Mouse (Mus musculus) adrenal gland, postnatal 14 days (tissue): ENCODE results near the gene Gli3. TPM values are rescaled to one million over a fixed set of nuclear protein-coding genes. Genes with fewer than 3 reads are reported as not detected.

Source experiments
- DNase-seq: peaks from one replicate; pipeline ENCODE4 v3.0.0; 2021; ENCODE audit warnings: mixed read lengths
- total RNA-seq: library from RNA; stranded (reverse); gene quantifications from 2 replicates; pipeline ENCODE4 v1.2.3, GENCODE M21; 2021

Gene Gli3
- total RNA-seq, 1 experiment from 2014 or later: 9.5 TPM

DNA sequence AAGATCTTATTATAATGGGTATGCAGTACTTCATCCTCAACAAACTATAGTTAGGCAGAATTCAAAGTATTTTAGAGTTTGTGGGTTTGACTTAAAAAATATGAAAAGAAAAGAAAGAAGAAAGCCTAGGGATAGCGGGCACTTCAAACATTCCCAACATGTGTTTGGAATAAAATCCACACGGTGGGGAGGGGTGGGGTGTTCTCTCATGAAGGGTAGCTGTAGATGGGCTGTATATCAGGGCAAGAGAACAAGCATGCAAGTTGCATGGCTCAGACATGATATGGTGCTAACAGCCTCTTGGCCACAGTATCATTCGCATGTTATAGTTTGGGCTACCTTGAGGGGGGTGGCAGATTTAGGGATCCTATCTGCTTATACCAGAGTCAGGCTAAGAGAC, 89.0 kb downstream of the Gli3 start:
- DNase-seq: no peak

DNA sequence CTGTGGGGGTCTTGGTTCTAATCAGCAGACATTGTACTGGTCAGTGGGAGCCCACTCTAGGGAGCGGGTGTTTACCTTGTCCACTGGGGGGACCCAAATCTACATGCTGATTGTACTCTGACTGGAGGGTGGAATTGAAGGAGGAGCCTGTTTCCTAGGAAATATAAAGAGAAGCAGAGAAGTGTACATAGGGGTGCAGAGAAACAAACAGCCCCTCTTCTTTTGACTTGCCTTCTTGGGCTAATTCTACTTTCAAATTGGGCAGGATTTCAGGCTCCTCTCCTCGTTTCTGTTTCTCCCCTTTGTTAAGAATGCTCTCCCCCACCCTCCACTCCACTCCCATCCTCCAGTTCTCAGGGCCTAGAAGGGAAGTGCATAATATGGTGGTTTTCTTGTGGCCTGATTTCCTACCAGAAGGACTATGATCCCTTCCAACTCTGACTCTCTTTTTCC, 93.6 kb downstream of the Gli3 start:
- peak; percentile 34 for DNase-seq

DNA sequence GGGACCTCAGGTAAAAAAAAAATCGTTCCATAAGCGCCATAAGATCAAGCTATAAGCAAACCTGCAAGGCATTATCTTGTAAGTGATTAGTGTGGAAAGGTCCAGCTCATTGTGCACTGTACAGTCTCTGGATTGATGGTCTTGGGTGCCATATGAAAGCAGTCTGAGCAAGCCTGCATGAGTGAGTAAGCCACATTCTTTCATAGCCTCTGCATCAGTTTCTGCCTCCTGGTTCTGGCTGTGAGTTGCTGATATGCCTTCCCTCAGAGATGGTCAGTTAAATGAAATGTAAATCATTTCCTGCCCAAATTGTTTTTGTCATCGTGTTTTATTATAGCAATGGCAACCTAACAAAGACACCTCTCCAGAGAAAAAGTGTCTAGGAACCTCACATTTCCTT, 98.4 kb downstream of the Gli3 start:
- no peak for DNase-seq

DNA sequence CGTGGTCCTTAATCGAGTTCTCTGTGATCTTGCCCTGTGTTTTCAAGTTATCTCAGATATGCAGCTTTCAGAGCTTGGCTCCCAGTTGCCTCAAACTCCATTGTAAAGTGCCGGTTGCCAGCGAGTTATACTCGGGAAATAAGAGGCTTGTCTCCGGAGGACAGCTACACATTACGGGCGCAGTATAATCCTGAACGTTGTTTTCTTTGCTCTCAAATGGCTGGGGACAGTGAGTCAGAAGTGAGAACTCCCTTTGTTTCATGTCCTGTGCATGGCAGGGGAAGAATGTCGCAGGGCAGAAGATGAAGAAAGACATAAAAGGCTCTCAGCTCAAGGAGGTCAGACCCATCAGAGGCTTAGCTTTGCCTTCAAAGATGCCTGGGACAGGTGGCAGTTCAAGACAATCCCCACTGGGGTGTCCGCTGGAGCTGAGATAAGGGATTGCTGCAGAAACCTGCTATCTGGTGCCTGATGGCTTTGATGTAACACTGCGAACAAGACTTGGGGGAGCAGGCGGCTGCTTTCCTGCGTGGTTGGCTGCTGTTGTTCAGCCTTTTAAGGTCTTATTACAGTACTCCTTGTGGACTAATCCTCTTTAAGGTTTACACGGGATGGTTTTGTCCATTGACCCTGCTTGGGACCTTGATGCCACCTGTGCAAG, 108.0 kb downstream of the Gli3 start:
- DNase-seq: peak; percentile 6

DNA sequence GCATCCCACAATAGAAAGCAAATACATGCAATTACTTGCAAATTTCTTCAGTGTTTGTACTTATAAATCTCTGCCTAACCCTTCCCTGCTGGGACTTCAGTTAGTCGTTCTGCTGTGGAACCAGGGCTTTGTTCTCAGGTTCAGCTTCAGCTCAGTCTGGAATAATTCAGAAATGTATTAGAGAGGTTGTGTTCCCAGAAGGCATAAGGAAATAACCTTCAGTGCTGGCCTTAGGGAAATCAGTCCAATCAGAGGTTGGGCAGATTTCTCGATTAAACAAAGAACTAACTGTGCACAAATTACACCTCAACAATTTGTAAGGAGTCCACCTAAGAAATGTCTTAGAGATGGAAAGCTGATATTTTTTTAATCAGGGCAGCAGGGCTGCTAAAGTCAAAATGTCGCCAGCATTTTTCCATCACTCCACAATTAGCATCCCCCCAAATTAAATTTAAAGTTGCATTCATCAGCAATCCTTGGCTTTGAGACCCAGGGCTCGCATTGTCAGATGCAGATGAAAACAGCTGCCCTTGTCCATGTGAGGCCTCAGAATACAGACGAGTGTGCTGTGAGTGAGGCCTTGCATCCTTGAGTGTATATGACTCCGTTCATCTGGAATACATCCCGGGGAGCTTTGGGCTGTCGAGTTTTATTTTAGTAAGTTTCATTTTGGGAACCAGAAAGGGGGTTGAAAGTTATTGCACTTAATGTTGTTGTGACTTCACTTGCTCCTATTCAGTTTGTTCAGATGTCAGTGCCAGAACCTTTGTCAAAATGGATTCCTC, 114.3 kb downstream of the Gli3 start:
- DNase-seq: no peak

DNA sequence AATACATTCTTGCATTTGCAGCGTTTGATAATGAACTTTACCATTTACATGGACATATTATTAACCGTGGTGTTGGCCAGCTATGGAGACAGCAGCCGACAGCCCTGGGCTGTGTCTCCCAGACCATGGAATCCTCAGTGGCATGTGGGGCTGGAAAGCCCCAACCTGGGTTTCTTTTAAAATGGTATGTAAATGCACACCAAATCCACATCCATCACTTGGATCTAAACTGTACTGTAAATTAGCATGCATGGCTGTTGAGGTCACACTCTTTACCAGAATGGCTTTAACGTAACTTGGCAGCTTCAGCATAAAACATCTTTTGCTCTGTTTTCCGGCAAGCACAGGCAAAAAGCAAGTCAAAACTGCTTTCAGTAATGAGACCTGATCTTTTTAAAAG, 117.4 kb downstream of the Gli3 start:
- DNase-seq: no peak

DNA sequence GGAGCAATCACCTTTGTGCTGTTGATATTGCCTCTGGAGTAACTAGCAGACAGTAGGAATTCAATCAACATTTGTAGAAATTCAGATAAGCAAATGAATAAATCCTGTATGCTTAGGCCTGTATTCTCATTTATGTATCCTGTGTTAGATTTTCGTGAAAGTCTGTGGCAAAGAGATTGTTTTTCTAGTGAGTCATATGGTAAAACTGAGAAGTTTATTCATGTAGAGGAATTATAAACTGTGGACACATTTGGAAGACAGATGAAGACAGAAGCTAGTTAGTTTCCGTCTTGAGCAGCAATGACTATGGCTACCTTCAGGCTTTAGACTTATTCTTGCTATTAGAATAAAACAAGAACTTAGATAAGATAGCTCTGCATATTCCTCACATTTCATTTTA, 122.9 kb downstream of the Gli3 start:
- DNase-seq: no peak

DNA sequence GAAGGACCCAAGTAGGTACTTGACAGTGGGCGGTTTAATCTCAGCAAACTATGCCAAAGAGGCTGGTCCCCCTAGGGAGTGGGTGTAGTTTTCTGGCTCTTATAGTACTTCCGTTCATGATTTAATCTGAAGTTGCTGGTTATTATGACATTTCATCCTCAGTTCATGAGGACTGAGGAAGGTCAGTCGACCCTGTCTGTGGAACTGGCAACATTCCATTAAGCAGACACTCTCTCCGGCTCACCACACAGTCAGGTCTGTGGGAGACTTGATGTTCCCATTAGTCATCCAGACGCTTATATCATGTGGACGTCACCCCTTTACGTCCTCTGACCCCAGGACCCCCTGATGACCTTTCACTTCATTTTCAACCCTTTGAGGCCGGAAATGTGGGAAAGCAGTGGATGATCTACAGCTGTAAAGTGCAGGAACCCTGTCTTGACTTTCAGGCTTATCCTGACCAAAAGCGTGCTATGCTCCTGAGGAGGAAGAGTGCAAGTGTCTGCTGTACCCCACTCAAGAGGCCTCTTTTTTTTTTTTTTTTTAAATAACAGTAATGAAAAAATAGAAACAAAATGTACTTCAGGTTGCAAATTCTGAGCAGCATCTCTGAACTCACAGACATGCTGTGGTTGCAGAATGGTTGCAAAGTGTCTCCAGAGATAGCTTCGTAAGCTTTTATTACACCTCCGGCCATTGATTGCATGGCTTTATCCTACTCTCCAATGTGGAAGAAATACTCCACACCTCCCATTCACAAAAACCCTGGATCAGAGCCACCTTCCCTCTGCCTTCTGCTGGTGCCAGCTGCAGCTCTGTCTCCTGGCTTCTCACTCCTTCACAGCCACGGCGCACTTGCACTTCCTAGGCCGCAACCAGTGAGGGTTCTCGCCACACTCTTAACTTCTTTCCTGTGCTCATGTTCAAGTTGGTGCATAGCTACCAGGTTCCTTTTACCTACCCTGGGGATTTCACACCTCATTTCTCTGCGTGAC, 125.5 kb downstream of the Gli3 start:
- peak; percentile 14 for DNase-seq

DNA sequence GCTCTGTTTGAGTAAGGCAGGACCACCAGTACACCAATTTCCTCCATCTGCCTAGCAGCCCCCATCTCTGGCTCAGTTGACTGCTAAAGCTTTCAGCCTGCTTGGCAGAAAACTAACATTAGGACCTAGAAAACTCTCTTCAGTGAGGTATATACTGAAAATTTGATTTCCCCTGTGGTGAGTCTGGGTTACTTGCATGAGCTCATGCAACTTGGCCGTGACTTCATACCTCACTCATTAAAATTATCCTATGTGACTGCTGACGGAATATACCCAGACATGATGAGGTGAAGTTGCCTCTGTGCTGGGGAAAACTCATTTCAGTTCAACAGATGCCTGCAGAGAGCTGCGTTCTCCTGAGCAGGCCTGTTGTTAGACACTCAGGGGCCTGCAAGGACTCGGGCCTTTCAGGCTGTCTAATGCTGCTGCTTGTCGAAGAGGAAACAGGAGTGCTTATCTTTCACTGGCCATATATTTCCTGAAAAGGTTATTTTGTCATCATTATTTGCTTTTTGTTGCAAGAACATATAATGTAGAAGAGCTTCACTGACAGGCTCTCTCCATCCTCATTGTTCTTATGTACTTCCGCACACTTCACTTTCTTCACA, 127.4 kb downstream of the Gli3 start:
- no peak for DNase-seq

DNA sequence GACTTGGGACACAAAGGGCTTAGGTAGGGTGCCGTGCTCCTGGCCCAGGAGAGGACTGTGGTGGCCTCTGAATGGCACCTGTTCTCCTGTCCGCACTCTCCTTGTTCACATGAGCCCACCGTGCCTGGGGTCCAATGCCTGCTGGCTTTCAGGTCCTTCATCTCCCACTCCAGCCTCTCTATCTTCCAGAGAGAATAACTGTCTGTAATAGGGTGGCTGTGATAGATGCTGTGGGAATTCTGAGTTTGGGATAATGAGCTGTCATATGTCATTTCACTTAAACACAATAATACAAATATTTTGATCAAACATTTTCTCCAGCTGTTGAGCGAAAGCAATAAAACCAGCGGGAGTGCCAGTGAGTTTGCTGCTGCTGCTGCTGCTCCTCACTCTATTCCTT, 133.6 kb downstream of the Gli3 start:
- no peak for DNase-seq

DNA sequence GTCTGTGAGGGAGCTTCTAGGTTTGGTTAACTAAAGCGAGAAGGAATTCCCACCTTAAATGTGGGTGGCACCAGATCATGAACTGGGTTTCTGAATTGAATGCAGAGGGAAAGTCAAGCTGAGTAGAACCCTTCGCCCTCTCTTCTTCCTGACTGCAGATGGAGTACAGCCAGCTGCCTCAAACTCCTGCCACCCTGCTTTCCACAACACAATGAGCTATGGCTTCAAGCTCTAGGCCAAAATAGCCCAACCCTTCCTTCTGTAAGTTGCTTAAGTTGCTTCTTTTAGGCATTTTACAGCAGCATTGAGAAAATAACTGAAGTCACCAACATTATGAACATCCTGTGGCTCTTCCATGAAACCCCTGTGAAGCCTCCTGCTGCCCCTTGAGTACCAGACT, 136.7 kb downstream of the Gli3 start:
- DNase-seq: no peak

DNA sequence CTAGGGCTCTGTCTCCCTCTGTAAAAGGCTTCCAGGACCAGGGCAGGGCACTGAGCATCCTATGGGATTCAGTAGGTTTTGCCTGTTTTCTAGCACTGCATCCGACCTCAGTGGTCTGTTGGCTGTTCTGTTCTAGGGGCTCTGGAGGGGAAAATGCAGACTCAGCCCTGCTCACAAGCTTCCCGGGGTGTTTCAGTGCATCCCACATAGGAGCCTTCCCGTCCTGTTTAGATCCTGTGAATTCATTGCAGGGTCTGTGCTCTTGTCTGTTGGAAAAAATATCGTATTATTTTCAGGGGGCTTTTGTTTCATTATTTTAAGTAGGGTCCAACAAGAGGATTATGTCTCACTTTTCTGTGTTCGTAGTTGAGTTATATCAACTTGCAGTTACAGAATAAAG, 139.1 kb downstream of the Gli3 start:
- no peak for DNase-seq

DNA sequence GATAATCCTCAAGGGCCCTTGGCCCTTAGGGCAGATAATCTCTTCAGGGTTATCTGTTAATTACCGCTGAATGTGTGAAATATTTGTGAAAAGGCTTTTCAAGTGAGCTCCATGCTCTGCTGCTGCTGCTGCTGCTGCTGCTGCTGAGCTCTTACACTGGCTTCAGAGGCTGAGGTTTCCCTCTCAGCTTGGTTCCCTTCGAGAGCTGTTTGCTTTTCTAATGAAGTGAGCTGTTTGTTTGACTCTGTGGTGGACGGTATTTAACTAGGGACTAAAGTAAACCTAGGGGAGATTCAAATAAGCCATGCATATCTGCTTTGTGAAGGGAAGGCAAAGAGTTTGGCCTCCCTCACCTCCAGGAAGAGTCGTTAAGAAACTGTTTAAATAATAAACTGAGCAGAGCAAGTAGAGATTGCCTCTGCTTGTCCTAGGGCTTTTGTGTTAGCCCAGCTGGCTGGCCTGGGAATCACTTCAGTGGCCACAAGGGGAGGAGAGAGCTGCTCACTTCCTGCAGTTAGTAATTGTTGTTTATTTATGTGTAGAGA, 139.7 kb downstream of the Gli3 start:
- DNase-seq: no peak

DNA sequence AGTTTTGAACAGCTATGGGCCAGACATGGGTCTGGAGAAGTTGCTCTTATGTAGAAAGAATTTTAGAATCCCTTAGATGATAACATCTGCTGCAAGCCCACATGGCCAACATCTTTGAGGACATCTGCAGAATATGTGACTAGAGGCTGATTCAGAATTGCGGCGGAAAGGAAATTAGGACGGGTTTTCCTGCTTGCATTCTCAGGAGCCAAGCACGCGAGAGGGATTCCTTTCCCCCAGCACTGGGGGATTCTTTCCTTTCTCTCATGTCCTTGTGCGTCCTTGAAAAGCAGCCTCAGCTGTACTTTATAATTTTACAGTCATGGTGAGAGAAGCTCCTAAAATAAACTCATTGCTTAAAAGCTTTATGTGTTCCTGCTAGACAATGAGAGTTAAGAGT, 141.0 kb downstream of the Gli3 start:
- DNase-seq: no peak

DNA sequence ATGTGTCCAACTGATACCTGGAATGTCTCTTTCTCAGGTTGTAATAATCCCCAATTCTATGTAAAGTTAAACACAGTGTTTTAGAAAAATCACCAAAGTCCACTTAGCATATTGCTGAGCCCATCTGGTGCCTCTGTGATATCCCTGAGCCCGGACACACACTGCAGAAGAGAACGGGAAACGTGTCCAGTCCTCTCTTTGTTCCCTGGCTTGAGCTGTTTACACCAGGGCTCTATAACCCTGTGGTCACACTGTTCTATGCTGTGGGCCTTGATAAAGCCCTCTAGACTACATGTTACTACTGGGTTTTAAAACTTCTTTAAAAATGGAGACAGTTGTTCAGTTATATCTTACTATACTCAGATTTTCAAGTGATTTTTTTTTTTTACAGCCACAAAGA, 154.4 kb downstream of the Gli3 start:
- no peak for DNase-seq

DNA sequence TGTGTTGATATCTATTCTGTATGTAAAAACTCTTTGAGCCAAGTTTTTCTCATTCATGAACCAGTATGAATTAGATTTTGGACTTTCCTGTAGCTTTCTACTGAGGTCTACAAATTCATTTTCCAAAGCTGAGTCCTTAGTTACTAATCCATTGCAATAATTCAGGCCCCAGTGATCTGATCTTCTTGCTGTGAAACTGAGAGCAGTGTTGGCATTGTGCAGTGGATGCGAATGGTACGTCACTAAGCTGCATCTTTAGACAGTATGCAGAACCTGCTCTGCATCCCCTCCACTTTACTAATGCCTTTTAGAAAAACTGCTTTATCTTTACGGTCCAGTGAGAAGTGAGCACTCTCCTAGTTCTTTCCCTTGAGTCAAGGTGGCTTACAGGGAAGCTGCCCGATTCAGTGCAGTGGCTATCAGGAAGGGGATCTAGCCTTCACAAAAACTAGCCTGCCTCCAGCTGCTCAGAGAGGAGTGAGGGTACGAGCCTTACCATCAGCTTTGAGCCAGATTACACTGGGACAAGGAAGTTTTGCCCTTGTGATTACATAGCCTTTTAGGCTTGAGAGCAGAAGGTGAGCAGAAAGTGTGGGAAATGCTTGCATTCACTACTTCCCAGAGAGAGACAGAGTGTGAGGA, 155.1 kb downstream of the Gli3 start:
- DNase-seq: no peak

DNA sequence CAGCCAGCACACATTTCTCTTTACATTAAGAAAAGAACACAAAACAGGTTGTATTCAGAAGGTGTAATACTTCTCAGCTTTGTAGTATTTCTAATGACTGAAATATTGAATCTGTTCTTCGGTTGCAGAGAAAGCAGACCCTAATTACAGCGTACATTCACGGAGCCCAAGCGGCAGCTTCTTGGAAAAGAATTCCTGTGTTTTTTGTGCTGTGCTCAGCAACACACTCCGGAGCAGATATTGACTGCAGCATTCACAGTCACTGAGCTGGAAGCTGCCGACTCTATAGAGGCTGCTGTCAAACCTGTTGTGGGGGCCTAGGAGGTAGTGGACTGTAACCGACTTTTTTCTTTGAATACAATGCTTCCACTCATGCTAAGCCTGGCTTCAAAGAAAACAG, 158.0 kb downstream of the Gli3 start:
- DNase-seq: no peak

DNA sequence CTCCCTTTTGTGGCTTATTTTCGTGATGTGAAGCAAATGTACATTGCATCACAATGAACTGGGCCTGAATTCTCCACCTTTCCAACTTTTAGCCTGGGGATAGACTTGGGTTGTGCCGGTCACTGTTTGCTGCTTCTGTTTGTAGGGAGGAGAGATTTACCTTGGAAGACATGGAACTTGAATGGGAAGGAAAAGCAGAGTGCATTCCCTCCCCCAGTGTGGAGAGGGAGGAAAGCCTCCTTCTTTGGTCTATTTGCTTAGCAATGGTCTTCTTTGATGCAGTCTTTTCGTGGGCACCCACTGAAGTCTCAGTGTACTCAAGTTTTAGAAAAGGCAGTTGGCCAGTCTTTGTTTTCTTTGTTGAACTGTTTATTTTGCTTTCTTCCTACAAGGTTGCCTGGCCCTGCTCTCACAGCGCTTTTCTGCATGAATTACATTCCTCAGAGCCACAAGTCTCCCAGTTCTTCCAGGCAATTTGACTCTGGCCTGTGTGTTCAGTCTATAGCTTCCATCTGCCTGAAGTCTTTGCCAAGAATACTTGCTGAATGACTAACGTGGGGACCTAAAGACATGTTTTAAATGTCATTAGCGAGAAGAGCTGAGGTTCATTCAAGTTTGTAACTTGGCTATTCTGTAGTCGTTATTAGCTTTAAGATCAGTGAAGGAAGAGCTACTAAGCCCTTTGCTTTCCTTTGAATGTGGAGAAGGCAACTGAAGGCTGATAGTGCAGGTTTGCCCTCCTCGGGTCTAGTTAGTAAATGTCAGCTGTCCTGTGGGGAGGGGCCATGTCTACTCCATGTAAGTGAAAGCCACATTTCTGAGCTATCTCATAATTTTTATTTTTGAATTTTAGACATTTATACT, 161.7 kb downstream of the Gli3 start:
- no peak for DNase-seq

DNA sequence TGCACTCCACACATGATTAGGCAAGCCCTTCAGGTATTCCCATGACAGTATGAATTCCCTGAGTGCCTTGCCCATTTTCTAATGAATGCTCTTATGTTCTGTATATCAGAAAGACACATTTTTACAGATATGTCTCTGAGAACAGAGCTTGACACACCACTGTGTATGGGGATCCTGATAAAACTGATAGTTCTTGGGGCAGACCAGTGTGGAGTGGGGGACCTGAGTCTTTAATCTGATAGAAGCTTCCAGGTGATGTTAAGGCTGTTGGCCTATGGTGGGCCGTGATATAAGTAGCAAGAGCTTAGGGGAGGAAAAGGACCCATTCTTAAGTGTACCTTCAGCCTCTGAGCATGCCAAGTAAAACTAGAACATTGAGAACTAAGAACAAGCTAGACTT, 178.5 kb downstream of the Gli3 start:
- DNase-seq: no peak

DNA sequence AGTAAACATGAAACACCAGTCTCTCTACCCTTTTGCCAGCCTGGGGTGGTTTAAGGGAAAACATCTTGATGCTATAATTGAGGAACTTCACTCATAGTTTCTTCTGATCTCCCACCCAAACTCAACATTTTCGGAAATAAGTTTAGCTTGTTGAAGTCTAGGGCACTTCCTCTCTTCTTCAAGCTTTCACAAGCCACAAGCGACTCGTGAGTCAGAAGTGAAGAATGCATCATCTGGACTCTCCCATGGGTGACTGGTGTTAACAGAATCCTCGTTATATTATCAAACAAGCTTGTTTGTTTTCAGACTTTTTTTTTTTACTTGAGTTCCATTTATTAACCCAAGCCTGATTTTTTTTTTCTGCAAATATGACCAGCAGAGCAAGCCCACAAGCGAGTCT, 197.5 kb downstream of the Gli3 start:
- no peak for DNase-seq

DNA sequence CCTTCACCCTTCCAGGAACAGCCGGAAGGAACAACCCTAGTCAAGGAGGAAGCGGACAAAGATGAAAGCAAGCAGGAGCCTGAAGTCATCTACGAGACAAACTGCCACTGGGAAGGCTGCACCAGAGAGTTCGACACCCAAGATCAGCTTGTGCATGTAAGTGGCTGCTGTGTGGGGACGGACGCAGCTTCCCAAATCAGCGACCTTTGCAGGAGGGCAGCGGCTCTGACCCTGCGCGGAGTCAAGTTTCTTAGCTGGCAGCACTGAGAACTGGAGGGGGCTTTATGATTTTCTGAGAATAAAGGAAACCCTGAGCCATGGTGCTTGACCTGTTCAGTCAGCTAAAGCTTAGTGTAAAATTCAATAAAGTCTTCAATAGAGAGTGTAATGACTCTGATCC, 199.3 kb downstream of the Gli3 start:
- no peak for DNase-seq
